Mouse (Mus musculus) cerebellum, postnatal 14 days (tissue): ENCODE results near the gene Ero1l.

Experiments
- DNase-seq, 2 experiments: peaks; one replicate each; pipeline ENCODE4 v3.0.0; 2021; ENCODE audit warnings: mixed read lengths in 2 of 2

Ero1l gene

GRCm38 (mm10) chr14:45304389-45304788 lies 14.2 kb downstream of the Ero1l start:
- DNase-seq = no peak

DNA sequence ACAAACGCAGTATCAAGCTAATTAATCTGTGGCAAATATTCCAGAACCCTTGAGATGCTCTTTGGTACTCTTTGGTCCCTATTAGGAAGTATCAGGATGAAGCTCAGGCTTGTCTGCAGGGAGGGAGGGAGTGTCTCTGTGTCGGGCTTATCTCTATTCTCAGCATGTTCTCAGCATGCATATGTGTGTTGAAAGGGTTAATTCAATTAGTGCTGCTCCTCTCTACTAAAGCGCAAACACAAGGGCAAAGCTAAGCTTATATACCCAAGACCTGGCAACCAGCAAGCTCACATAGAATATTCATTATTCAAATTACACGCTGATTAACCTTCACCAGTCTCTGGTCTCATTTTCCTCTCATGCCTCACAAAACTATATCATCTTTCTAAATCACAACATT lies 14.6 kb downstream of the Ero1l start:
- DNase-seq = no peak

- DNase-seq = no peak
Measured at GRCm38 (mm10) chr14:45291608-45292007, 27.0 kb downstream of the Ero1l start.

DNA sequence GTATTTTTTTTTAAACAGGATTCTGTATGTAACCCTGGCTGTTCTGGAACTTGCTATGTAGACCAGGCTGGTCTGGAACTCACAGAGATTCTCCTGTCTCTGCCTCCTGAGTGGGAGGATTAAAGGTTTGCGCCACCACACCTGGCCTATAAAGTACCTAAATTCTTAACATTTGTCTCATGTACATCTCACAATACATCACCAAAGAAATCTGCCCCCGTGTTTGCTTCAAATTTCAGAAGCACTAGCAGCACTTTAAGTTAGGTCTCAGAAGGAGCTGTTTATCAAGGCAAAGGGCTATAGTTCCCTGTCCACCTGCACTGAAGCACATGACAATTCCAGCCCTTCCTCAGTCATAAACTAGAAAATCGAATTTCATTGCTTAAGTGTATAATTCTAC lies 36.5 kb downstream of the Ero1l start:
- no peak for DNase-seq

DNA sequence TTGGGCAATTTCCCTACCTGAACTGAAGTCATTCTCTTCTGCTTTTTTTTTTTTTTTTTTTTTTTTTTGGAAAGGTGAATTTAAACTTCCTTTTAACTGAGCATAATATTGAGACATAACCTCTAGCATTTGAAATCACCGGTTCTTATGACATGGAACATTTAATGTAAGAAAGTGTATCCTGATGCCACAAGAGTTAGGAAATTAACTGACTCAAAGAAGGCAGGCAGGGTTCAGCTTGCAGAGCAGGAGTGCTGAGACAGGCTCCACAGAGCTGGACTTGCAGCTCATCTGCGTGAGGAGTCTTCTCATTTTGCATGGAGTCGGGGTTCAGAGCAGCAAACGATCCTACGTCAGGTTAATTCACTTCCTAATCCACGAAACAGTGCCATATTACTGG lies 42.8 kb downstream of the Ero1l start:
- DNase-seq = no peak

DNA sequence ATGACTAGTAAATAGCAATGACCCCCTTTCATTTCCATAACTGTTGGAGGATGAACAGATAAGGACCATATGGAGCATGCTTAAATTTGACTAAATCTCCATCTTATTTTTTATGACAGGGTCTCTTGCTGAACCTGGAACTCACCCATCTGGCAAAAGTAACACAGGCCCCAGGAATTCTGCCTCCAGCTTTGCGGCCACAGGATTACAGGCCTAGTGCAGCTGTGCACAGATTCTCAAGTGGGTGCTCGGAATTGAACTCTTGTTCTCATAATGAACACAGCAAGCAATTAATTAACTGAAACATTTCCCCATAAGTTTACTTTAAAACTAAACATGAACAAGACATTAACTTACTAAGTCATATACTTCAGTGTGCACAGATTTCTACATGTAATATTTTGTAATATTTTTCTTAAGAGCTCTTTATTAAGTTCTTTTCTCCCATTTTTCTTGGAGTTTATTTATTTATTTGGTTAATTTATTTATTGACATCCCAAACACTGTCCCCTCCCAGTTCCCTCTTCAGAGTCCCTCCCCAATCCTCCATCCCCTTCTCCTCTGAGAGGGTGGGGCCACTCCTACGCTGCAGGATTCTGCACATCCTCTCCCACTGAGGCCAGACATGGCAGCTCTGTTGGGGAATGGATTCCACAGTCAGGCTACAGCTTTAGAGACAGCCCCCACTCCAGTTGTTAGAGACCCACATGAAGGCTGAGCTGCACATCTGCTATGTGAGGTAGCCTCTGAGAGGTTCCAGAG lies 54.6 kb downstream of the Ero1l start:
- DNase-seq = no peak

DNA sequence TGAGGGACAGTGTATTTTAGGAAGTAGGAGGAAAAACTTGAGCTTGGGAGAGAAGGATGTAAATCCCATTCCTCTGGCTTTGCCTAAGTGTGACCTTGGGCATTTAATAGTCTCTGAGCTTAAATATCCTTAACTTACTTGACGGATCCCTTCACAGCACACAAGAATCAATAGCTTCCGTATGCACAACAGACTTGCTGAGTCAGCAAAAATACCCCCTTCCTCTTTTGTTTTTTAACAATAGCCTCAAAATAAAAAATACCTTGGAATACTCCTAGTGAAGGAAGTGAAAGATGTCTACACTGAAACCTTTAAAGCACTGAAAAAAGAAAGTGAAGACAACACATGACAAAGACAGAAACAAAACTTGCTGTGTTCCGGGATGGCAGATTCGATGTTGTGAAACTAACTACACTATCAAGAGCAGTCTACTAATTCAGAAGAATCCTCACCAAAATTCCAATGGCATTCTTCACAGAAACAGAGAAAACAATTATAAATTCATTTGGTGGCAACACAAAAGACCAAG lies 67.0 kb downstream of the Ero1l start:
- no peak for DNase-seq

DNA sequence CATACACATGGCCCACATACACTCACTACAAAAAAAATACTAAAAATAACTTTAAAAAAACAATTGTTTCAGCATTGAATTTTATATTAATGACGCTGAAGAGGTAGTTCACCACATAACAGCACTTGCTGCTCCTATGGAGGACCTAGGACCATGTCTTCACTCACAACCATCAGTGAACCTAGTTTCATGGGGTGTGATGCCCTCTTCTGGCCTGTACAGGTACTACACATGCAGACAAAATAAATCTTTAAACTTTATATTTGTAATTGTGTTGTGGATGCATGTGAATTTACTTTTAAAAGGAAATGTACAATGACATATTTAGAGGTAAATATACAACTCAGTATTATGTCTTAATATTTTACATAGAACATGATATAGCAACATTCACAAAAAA lies 77.0 kb downstream of the Ero1l start:
- DNase-seq = peak in 1 of 2 experiments; percentile 15

DNA sequence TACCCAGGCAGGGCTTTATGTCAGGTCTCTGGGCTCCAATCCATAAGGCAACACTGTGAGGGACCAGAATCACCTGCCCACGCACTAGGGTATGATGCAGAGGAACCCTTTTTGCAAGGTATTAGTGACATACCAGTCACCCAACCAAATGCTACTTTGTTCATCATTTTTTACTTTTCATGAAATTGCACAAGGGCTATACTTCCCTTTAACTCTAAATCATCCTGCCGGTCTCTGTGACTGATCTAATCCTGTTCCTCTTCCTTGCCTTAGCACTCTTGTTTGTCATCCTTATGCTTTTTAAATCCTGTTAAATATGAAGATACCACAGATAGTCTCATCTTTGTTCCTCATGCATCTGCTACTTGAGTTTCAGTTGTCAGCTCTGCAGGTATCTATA lies 79.5 kb downstream of the Ero1l start:
- DNase-seq = no peak
